Mouse (Mus musculus): ENCODE data around the gene Cfp. TPM values are rescaled to one million over a fixed set of nuclear protein-coding genes. Genes with fewer than 3 reads are reported as not detected.

Gene Cfp
- total RNA-seq (2021), result 1 to 10 TPM; 6.7 to 8.6 TPM
- long read RNA-seq, experiment 1, partial matches to known transcripts, result 3 of 7 reads
- long read RNA-seq, experiment 1, other reads (novel, unspliced or antisense), result 0 of 7 reads
- long read RNA-seq, experiment 2, transcript Cfp-201 (9 exons, 1,636 nt), result major isoform, 8 of 9 reads
- long read RNA-seq, experiment 2, partial matches to known transcripts, result 0 of 9 reads
- long read RNA-seq, experiment 2, other reads (novel, unspliced or antisense), result 1 of 9 reads

DNA sequence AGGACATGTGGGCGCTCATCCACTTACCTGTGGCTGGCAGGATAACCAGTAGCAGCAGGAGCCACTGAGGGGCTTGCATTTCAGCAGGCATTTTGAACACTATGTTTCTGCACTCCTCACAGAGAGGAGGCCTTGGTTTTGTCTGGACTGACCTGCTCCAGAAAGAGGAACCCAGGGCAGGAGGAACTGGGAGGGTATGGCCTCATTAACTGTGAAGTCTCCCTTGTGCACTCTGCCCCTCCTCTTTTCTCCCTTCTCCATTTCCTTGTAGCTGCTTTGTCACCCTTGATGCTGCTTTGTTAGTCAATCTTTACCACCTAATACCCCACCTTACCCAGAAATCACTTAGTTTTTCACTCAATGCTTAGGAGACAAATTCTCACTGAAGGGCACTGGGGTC, at the start of gene Cfp:
TSS of gene Cfp (minus strand) at position 192 of the 400 bp plus-strand sequence.
- DNase-seq, result no peak

DNA sequence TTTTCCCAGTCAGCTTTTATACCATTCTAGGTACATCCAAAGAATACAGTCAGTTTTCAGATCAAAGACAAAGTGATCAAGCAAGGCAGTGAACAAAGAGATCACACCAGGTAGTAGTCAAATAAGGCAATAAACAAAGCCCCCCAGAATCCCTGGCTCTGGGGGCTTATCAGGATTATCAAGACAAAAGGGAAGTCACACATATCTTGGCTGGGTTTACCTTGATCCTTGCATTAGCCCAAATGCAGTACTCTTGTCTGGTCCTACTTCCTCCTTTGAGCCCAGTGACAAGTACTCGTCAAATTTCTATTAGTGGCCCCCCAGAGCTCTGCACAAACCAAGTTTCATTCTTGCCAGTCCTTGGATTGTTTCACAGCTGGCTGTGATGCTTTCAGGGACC, 49.5 kb upstream of the Cfp start:
- DNase-seq, result no peak

DNA sequence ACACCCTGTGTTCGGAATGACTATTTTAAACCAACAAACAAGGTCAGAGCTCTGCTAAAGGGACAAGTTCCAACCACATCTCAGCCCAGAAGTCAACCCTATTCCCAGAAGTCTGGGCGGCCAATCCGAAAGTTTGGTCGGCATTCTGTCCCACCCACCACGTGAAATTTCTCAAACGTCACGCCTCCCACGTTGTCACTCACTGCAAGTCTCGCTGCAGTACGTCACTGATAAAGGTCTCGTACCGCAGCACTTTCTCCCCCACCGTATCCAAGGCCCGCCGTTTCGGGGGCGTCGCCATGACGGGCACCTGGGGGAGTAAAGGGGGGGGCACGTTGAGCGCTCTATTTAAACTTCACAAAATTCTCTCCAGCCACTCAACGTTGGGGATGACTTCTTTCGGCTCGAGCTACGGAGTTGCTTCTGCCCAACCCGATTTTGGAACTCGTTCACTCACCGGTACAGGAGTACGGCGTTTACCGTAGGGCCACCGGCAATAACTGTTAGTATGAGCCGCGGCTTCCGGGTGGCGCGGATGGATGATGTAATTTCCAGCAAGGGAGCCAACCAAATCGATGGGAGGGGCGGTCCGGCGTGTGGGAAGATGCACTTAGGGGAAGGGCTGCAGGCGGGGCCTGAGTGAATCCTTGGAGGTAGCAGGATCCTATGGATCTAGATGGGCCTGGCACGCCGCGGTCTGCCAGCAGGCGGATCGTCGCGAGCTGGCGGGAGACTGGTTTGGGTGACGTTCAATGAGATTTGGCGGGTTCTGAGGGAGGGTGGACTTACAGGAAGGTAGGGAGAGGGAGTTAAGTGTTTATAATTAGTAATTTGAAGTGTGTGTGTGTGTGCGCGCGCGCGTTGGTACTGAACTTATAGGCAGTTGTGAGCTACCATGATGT, 30.4 kb upstream of the Cfp start, which contains the start of gene Uxt:
TSS of gene Uxt (minus strand) at position 541 of the 902 bp plus-strand sequence.
- peak; percentile 80 for DNase-seq

DNA sequence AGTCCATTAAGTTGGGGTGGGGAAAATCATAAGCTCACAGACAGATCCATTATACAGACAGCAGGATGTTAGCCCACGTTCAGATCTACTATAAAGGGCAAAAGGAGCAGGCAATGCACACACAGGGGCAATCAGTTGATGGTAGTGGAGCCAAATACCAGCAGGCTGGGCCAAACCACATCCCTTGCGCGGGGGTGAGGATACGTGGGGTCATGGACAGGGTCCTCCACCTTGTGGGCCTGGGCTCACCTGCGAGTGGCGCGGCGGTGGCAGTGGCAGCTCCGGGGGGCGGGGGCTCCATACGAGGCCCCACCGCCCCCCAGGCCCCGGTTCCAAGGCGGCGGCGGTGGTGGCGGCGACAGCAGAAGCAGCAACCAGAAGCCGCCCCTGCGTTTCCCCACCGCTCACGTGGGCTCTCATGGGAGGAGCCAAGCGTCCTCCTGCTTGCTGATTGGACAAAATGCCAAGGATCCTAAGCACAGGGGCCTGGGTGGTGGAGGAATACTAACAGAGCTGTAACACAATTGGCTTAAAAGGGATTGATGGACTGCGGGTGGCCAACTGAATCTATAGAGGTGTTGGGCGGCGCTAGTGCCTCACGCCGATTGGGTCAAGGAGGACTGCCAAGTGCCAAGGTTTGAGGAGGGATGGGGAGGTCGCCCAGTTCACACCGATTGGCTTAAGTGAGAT, 19.0 kb upstream of the Cfp start, which contains the start of gene Elk1:
TSS of gene Elk1 (minus strand) at position 418 of the 690 bp plus-strand sequence.
- peak; percentile 66 for DNase-seq

DNA sequence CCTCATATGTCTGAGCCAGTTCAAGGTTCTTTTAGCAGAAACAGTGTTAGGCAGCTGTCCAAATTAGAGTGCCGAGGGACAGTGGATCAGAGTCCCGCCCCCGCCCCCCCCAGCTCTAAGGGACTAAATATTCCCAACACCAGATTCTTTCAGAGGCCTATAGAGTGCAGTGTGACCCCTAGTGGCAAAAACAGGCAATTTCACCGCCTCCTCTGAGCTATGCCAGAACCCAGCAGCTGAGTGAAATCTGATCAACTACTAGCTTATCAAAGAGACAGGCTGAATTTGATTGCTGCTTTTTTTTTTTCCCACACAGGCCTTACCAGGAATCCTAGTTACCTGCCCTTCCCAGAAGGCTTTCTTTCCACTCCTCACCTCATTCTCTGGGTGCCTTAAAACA, 14.7 kb upstream of the Cfp start:
- DNase-seq, result peak; percentile 36

DNA sequence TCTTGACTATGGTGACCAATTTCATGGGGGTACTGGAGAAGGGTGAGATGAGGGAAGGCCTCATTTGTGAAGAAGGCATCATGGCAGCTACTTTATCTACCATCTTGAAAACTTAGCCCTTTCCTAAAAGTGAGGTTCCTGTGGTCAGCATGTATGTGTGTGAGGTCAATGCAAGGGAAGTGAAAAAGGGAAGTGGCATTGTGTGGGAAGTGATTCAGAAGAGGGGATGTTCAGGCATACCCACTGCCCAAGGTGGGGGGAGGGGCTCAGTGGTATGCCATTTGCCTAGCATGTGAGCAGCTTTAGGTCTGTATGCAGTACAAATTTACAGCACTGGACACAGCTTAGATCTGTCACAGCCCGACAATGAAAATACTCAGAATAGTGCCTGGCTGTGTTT, 608 bp upstream of the Cfp start:
- no peak for DNase-seq

DNA sequence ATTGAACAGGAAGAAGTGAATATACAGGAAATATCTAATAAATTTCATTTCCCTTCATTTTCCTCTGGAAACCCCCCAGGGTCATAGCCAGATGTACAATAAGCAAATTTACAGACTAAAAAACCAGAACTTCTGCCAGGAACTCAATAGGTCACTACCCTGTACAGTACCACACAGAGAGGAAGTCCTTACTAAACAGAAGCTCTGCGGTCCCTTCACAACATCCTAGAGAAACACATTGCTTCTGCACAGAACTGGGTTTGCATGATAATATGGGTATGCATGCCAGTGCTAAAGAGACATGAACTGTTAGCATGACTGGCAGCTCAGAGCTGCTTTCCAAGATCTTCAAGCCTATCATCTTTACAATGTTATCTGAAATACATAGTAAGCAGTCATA, 1.5 kb downstream of the Cfp start:
- no peak for DNase-seq

DNA sequence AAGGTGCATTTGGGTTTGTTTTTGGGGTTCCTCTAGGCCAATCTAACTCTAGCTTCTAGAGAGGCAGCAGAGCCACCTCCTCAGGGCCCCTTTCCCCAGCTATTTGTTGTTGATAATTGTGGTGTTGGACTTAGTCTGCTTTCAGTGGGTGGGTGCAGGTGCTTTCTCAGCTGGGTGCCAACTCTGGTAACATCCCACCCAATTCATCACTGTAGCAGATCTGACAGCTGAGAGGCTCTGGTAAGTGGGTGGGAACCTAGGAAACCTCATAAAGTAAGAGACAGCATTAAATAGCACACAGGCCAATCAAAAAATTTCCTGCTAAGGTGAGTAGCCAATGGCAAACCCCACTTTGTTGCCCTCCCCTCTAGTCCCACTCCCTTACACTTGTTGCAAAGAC, 6.4 kb downstream of the Cfp start:
- no peak for DNase-seq

DNA sequence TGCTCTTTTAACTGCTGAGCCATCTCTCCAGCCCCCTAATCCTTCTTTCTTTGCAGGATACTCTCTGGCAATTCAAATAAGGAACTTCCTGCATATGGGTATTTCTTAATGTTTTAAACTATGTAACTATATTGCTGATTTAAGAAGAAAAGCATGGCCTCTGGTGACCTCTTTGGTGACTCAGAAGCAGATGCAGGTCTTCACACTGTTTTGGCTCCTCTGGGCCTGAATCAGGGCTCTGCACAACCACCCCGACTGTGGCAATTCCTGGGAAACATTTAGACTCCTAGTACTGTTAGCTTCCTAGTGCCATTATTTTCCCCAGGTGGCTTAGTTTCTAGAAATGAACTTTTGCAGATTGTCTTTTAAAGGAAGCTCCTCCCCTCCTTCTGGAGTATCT, 7.8 kb downstream of the Cfp start:
- DNase-seq, result no peak

DNA sequence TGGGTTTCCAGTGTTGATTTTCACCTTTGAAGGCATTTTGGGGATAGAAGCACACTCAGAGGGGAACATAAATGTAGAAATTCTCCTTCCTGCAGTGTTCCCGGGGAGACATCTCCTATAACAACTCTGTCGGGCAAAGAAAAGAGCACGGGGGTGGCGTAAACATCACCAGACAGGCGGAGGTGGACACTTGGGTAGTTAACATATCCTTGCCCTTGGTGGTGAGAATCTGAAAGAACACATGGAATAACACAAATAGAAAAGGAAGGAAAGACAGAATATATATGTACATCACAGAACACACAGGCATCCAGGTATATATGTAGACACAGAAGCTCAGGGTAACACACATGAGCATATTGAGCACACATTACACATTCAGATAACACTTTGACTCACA, 10.0 kb downstream of the Cfp start:
- DNase-seq, result no peak

DNA sequence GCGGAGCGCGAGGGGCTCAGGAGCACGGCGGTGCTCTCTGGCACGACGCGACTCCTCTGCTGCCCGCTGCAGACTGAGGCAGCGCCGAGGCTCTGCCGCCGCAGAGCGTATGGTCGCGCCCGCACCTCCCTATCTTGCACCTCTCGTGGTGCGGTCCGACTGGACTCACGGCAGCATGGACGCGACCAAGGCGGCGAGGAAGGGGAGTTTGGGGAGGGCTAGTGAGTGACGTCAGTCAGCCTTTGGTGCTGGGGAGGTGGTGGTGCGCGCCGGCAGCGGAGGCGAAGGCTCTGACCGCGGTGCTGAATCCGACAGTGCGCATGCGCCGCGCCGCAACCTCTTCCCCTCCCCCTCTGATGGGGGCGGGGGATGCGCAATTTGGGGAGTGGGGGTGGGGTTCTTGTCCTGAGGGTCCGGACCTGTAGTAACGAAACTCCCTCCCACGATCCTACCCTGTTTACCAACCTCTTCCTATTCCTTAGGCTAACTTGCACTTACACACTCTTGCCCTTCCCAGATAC, 10.5 kb downstream of the Cfp start, which contains the start of gene Syn1:
TSS of gene Syn1 (minus strand) at position 161 of the 521 bp plus-strand sequence.
- DNase-seq, result peak; percentile 50

DNA sequence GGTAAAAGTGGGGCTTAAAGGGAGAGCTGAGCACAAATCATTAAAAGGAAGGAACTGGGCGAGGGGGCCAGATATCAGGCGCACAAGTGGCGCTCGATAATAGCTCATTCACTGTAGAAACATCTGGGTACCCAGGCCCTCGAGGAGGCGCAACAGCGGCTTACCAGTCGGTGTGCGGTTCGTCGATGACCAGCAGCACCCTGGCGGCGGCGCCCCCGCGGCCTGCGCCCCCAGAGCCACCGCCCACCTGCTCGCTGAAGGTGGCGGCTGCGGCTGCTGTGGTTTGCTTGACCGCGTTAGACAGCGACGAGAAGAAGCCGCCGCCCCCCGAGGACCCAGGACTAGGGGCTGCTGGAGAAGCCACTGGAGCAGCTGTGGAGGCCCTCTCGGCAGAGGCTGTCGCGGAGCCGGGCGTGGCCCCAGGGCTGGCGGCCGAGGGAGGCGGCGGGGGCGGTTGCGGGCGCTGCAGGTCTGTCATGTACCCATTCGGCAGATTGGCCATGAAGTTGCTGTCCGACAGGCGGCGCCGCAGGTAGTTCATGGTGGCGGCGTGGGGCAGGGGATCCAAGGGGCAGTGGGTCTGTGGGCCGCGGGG, 11.0 kb downstream of the Cfp start:
- no peak for DNase-seq

DNA sequence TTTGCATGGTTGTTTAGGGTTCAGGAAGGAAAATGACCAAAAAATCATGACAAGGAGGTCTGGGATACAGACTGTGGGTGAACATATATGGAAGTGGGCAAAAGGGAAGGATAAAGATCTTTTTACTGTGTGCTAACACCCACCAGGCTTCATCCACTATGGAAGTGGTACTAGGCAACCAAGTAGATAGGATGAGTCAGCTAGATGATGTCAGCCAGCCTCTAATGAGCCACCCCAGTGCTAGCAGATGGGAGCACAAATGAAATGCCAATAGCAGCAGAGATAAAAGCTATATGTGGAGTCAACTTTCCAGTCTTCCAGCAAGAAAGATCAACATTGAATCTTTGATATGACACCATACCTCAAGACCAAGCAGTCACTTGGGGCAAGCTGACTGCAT, 16.3 kb downstream of the Cfp start:
- no peak for DNase-seq

DNA sequence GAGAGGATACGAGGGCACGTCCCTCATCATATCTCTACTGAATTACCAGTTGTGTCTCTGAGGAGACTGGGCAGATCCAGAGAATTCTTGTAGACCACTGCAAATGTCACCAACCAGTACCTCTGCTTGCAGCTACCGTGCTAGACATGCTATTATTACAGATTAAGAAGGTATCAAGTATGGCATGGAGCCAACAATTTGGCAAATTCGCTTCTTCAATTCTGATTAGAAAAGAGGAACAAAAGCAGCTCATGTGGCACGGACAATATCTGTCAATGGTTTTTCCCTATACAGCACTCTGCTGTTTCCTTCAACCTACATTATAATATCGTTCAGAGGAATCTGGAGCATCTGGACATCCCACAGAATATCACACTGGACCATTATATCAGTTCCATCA, 17.6 kb downstream of the Cfp start:
- DNase-seq, result no peak

DNA sequence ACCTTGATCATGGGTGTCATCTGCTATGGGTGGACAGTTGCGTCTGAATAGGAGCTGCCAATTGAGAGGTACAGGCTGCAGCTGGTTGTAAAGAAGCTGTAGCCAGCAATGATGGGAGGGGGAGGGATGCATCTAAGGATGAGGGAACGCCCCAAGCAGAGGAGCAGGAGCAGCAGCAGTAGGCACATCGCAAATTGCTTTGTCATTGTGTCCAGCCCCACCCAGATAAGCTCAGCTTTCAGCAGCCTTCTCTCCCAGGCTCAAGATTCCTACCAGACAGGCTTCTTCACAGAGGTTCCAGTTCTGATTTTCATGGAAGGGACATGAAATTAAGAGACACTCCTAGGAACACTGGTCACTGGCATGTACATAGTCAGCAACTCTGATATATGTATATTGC, 21.3 kb downstream of the Cfp start:
- no peak for DNase-seq

Other genes with a start within 250 kb of the Cfp start
- gene Cdk16, start 243.6 kb downstream of the Cfp start, total RNA-seq (2021), result 100 to 1,000 TPM; 128 to 139 TPM
- gene Usp11, start 227.6 kb downstream of the Cfp start, total RNA-seq (2021), result 1 to 10 TPM; 7.0 to 9.2 TPM
- 10 to 100 TPM; 78.8 to 79.6 TPM for gene Araf, start 133.7 kb downstream of the Cfp start, total RNA-seq (2021)
- gene Timp1, start 61.4 kb downstream of the Cfp start, total RNA-seq (2021), result 10 to 100 TPM in 1 of 2 experiments, 1 to 10 TPM in 1; 7.9 to 22.1 TPM
- 1 to 10 TPM in 1 of 2 experiments, under 1 TPM in 1; 0.56 to 1.1 TPM for gene Syn1, start 10.6 kb downstream of the Cfp start, total RNA-seq (2021)
- gene Elk1, start 19.1 kb upstream of the Cfp start, total RNA-seq (2021), result 1 to 10 TPM; 8.8 to 9.9 TPM
- gene Uxt, start 30.5 kb upstream of the Cfp start, total RNA-seq (2021), result 10 to 100 TPM; 25.1 to 25.5 TPM
- gene Zfp182, start 130.8 kb upstream of the Cfp start, total RNA-seq (2021), result 1 to 10 TPM; 2.8 to 4.4 TPM
- not detected for gene Spaca5, start 136.9 kb upstream of the Cfp start, total RNA-seq (2021)
- under 1 TPM; 0.94 to 0.99 TPM for gene Zfp300, start 158.0 kb upstream of the Cfp start, total RNA-seq (2021)
- gene Ssxa1, start 184.3 kb upstream of the Cfp start, total RNA-seq (2021), result not detected
- not detected for gene Gm21876, start 244.1 kb upstream of the Cfp start, total RNA-seq (2021)